Mouse (Mus musculus) MEL (cell line): Measurements from ENCODE around the gene Tymp. TPM values are rescaled to one million over a fixed set of nuclear protein-coding genes. Genes with fewer than 3 reads are reported as not detected.

Experiments used
- DNase-seq: peaks from one replicate; pipeline ENCODE4 v3.0.0; 2011; ENCODE audit warnings: low read depth, low spot score
- H3K27ac ChIP-seq: 2 replicates; pipeline ENCODE4 v1.5.1; 2012; ENCODE audit warnings: low read depth, mild to moderate bottlenecking, control low read depth, low read length, moderate library complexity; ENCODE audit not compliant: control insufficient read depth
- H3K27me3 ChIP-seq, 2 experiments: fragments of 150-350 bp in 1 of 2; sonication (generic) in 1 of 2; 2 replicates each; pipeline ENCODE4 v1.6.1; 2012; ENCODE audit warnings: low read length in 2 of 2, mild to moderate bottlenecking in 2 of 2, improper control_type of control experiment in 1 of 2, moderate library complexity in 1 of 2; ENCODE audit not compliant: insufficient read depth in 2 of 2, control insufficient read depth in 1 of 2
- H3K36me3 ChIP-seq, 2 experiments: 2 replicates each; pipeline ENCODE4 v1.6.1; 2012 to 2014; ENCODE audit warnings: low read length in 2 of 2, improper control_type of control experiment in 1 of 2, inconsistent platforms in 1 of 2, mild to moderate bottlenecking in 1 of 2; ENCODE audit not compliant: insufficient read depth in 2 of 2, control insufficient read depth in 1 of 2
- H3K4me1 ChIP-seq, 2 experiments: fragments of 150-350 bp in 1 of 2; sonication (generic) in 1 of 2; 2 replicates each; pipeline ENCODE4 v1.6.1; 2012; ENCODE audit warnings: low read length in 2 of 2, improper control_type of control experiment in 1 of 2, mild to moderate bottlenecking in 1 of 2; ENCODE audit not compliant: insufficient read depth in 2 of 2, control insufficient read depth in 1 of 2
- H3K4me3 ChIP-seq, 2 experiments: fragments of 150-350 bp in 1 of 2; sonication (generic) in 1 of 2; 2 replicates each; pipeline ENCODE4 v1.5.1; 2012; ENCODE audit warnings: low read depth in 2 of 2, low read length in 2 of 2, mild to moderate bottlenecking in 2 of 2, moderate library complexity in 2 of 2, control low read depth in 1 of 2, improper control_type of control experiment in 1 of 2; ENCODE audit not compliant: control insufficient read depth in 1 of 2, insufficient read depth in 1 of 2
- H3K79me2 ChIP-seq: 2 replicates; pipeline ENCODE4 v1.6.1; 2012; ENCODE audit warnings: mild to moderate bottlenecking, low read length, moderate library complexity; ENCODE audit not compliant: control insufficient read depth, poor library complexity, insufficient read depth
- H3K9ac ChIP-seq: 2 replicates; pipeline ENCODE4 v1.6.1; 2012; ENCODE audit warnings: low read depth, mild to moderate bottlenecking, control low read depth, low read length, moderate library complexity; ENCODE audit not compliant: control insufficient read depth, poor library complexity, severe bottlenecking
- H3K9me3 ChIP-seq: fragments of 150-350 bp; sonication (generic); replicated peaks from 2 replicates; pipeline ENCODE4 v1.6.1; 2012; ENCODE audit warnings: mild to moderate bottlenecking, low read length, improper control_type of control experiment, moderate library complexity; ENCODE audit not compliant: insufficient read depth
- CHD1 ChIP-seq: IDR thresholded peaks from 2 replicates; pipeline ENCODE4 v1.6.1; 2012; ENCODE audit warnings: low read depth, mild to moderate bottlenecking, inconsistent platforms, low read length, improper control_type of control experiment
- CHD2 ChIP-seq: IDR thresholded peaks from 2 replicates; pipeline ENCODE4 v1.6.1; 2011; ENCODE audit warnings: low read length, improper control_type of control experiment
- E2F4 ChIP-seq: IDR thresholded peaks from 2 replicates; pipeline ENCODE4 v1.6.1; 2011; ENCODE audit warnings: low read depth, low read length, improper control_type of control experiment, borderline replicate concordance
- ELF1 ChIP-seq: IDR thresholded peaks from 2 replicates; pipeline ENCODE4 v1.6.1; 2014; ENCODE audit warnings: low read depth, mild to moderate bottlenecking, inconsistent platforms, low read length, improper control_type of control experiment, moderate library complexity
- ETS1 ChIP-seq: IDR thresholded peaks from 2 replicates; pipeline ENCODE4 v1.6.1; 2012; ENCODE audit warnings: low read depth, mild to moderate bottlenecking, inconsistent platforms, low read length, improper control_type of control experiment, moderate library complexity
- GABPA ChIP-seq: IDR thresholded peaks from 2 replicates; pipeline ENCODE4 v1.6.1; 2012; ENCODE audit warnings: low read depth, mild to moderate bottlenecking, inconsistent platforms, low read length, improper control_type of control experiment, moderate library complexity
- JUND ChIP-seq: IDR thresholded peaks from 2 replicates; pipeline ENCODE4 v1.6.1; 2011; ENCODE audit warnings: low read depth, mild to moderate bottlenecking, improper control_type of control experiment, low read length
- KAT2A ChIP-seq: conservative IDR thresholded peaks from 2 replicates; pipeline ENCODE4 v1.6.1; 2012; ENCODE audit warnings: low read depth, low read length, improper control_type of control experiment, inconsistent platforms
- MAFK ChIP-seq: IDR thresholded peaks from 2 replicates; pipeline ENCODE4 v1.6.1; 2011; ENCODE audit warnings: low read depth, mild to moderate bottlenecking, low read length, improper control_type of control experiment, borderline replicate concordance
- MAX ChIP-seq: IDR thresholded peaks from 2 replicates; pipeline ENCODE4 v1.6.1; 2011; ENCODE audit warnings: low read length, improper control_type of control experiment
- MAZ ChIP-seq: IDR thresholded peaks from 2 replicates; pipeline ENCODE4 v1.6.1; 2012; ENCODE audit warnings: low read depth, mild to moderate bottlenecking, inconsistent platforms, low read length, improper control_type of control experiment
- MXI1 ChIP-seq: IDR thresholded peaks from 2 replicates; pipeline ENCODE4 v1.6.1; 2011; ENCODE audit warnings: mild to moderate bottlenecking, low read depth, low read length, improper control_type of control experiment
- NELFE ChIP-seq: IDR thresholded peaks from 2 replicates; pipeline ENCODE4 v1.6.1; 2011; ENCODE audit warnings: low read depth, low read length, improper control_type of control experiment
- NRF1 ChIP-seq: IDR thresholded peaks from 2 replicates; pipeline ENCODE4 v1.6.1; 2014; ENCODE audit warnings: low read depth, mild to moderate bottlenecking, inconsistent platforms, low read length, improper control_type of control experiment, moderate library complexity; ENCODE audit not compliant: poor library complexity, insufficient read depth, severe bottlenecking
- POLR2A ChIP-seq, 2 experiments: IDR thresholded peaks; 2 replicates each; pipeline ENCODE4 v1.6.1; 2011 to 2012; ENCODE audit warnings: low read length in 2 of 2, mild to moderate bottlenecking in 2 of 2, control low read depth in 1 of 2, improper control_type of control experiment in 1 of 2, low read depth in 1 of 2, moderate library complexity in 1 of 2; ENCODE audit not compliant: control insufficient read depth in 1 of 2, insufficient read depth in 1 of 2, poor library complexity in 1 of 2
- POLR2AphosphoS2 ChIP-seq: IDR thresholded peaks from 2 replicates; pipeline ENCODE4 v1.6.1; 2011; ENCODE audit warnings: low read length, improper control_type of control experiment
- RAD21 ChIP-seq: IDR thresholded peaks from 2 replicates; pipeline ENCODE4 v1.6.1; 2011; ENCODE audit warnings: mild to moderate bottlenecking, low read depth, low read length, improper control_type of control experiment
- RCOR1 ChIP-seq: IDR thresholded peaks from 2 replicates; pipeline ENCODE4 v1.6.1; 2012; ENCODE audit warnings: low read depth, mild to moderate bottlenecking, inconsistent platforms, low read length, improper control_type of control experiment
- SMC3 ChIP-seq: IDR thresholded peaks from 2 replicates; pipeline ENCODE4 v1.6.1; 2011; ENCODE audit warnings: low read depth, low read length, improper control_type of control experiment
- TBP ChIP-seq: IDR thresholded peaks from 2 replicates; pipeline ENCODE4 v1.8.0; 2011; ENCODE audit warnings: low read depth, low read length, improper control_type of control experiment
- TCF12 ChIP-seq: IDR thresholded peaks from 2 replicates; pipeline ENCODE4 v1.6.1; 2014; ENCODE audit warnings: low read depth, mild to moderate bottlenecking, inconsistent platforms, low read length, improper control_type of control experiment, moderate library complexity
- USF2 ChIP-seq, 2 experiments: IDR thresholded peaks; 2 replicates each; pipeline ENCODE4 v1.6.1; 2011 to 2012; ENCODE audit warnings: improper control_type of control experiment in 2 of 2, low read length in 2 of 2, borderline replicate concordance in 1 of 2, inconsistent platforms in 1 of 2, low read depth in 1 of 2, mild to moderate bottlenecking in 1 of 2; ENCODE audit not compliant: insufficient read depth in 1 of 2
- ZKSCAN1 ChIP-seq: IDR thresholded peaks from 2 replicates; pipeline ENCODE4 v1.6.1; 2012; ENCODE audit warnings: low read depth, mild to moderate bottlenecking, inconsistent platforms, low read length, improper control_type of control experiment, moderate library complexity
- polyA plus RNA-seq, 2 experiments: library from polyadenylated mRNA; stranded (reverse) in 1 of 2; unstranded in 1 of 2; fragments of >175 nt in 1 of 2; fragments of >200 nt in 1 of 2; gene quantifications; 2 replicates each; pipeline versions ENCODE4 v1.2.1 to v1.2.4; 2012; ENCODE audit warnings: low replicate concordance in 2 of 2, low read depth in 1 of 2; ENCODE audit not compliant: insufficient read length in 2 of 2, insufficient read depth in 1 of 2, missing spikeins in 1 of 2
- total RNA-seq: library from RNA; depleted of rRNA; stranded (reverse); fragments of 300-350 nt; gene quantifications from 2 replicates; pipeline ENCODE4 v1.2.3, GENCODE M21; 2012

The Tymp gene
- total and polyA plus RNA-seq, 3 experiments, result 1.5 to 2.0 TPM; not detected in 1

DNA sequence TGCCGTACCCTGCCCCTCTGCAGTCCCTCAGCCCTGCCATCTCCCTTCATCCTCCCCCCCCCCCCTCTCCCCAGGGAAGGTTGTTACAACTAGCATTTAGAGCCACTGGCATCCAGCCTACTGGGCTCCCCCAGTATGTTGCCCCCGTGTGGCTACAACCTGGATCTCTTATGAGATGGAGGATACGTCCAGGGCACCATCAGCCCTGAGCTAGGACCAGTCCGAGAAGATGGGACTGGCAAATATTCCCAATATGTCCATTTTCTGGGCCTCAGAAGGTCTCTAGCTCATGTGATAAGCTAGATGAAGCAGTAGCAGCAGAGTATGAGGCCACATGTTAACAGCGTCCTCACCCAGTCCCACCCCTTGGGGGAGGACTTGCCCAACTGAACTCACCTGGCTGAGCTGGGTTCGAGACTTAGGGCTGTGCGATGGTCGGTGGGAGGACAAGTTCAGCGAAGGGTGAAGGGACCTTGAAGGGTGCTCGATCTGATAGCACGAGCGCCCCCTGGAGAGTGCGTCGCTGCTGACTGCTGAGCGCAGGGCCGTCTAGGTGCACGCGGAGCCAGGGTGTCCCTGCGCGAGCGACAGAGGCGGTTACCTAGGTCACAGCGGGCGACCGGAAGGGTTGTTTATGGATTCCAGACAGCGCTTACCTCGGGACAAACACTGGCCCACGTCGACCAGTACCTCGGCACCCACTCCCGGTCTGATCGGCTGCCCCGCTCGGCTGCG, 3.6 kb downstream of the Tymp start (continued):
- no peak for TF ChIP-seq MAX
- TF ChIP-seq POLR2AphosphoS2, result peak; percentile 83
- no peak for TF ChIP-seq POLR2A (IDR thresholded peaks at IDR 0.05; ENCODE audit: control insufficient read depth in 1 of 2, insufficient read depth in 1 of 2, low read depth in 1 of 2, low read length in 2 of 2, poor library complexity in 1 of 2)
- no peak for TF ChIP-seq TBP
- TF ChIP-seq, all 39 proteins: peak for 9

DNA sequence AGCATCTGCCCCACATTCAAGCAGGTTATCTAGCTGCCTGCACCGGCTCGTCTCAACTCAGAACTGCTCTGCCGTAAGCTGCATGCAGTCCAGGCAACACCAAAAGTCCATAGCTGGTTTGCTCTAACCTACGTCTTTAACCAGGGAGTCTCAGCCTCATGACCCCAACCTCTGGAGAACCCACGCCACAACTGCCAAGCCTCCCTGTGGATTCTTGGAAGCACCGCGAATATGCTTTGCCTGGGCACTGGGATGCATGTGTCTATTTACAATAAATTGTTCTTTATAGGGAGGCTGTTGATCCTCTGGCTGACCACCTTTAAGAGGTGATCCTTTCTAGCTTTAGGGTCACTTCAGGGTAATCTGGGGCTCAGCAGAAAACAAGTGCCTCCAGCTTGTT, 4.3 kb downstream of the Tymp start:
- TF ChIP-seq CHD1 (no peak), NRF1 (no peak), NELFE (no peak), USF2 (IDR thresholded peaks at IDR 0.05; ENCODE audit: borderline replicate concordance in 1 of 2, insufficient read depth in 1 of 2, low read depth in 1 of 2, low read length in 2 of 2) (no peak), MAFK (no peak), E2F4 (no peak), MAZ (no peak), MXI1 (no peak), KAT2A (no peak), ETS1 (no peak), RCOR1 (no peak), ZKSCAN1 (no peak), SMC3 (no peak), RAD21 (no peak)
- Histone ChIP-seq H3K27ac (no peak overlapping the region), H3K27me3 (no peaks in the 10 kb centered on the region), H3K79me2 (peaks cover 20% of the 10 kb centered on the region), H3K9me3 (no peaks in the 10 kb centered on the region), H3K4me3 (peak overlapping the region; percentile 63 to 76), H3K4me1 (0 out of 4 replicates have a peak, but pooled peaks cover 0 to 3% of the 10 kb centered on the region in 2 experiments), H3K9ac (peak overlapping the region; percentile 90), H3K36me3 (peaks cover 3 to 5% of the 10 kb centered on the region in 2 experiments; a peak in 3 of 4 replicates)
- DNase-seq, result peak; percentile 31

DNA sequence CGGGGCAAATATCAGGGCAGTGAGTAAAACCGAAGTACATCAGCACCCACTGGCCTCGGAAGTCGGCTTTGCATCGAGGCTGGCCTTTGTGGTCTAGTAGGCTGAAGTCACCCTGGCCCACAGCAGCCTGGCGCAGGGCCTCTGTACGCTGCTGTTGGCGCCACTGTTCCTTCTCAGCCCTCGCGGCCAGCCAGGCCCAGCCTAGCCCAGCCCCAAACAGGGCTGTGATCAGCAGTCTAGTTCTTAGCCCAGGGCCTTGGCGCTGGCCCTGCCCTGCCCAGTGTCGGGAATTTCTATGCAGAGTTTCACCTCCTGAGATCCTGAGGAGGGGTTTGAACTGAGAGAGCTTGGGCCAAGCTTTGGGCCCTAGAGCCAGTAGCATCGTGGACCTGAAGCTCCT, 4.8 kb downstream of the Tymp start:
- Histone ChIP-seq H3K27me3 (no peaks in the 10 kb centered on the region), H3K36me3 (peaks cover 3 to 6% of the 10 kb centered on the region in 2 experiments; a peak in 3 of 4 replicates), H3K79me2 (peaks cover 20% of the 10 kb centered on the region), H3K4me3 (no peak overlapping the region; a peak in 1 of 4 replicates), H3K27ac (no peak overlapping the region), H3K4me1 (0 out of 4 replicates have a peak, but pooled peaks cover 0 to 3% of the 10 kb centered on the region in 2 experiments), H3K9ac (no peak overlapping the region; the same call in 1 of the 2 replicates), H3K9me3 (no peaks in the 10 kb centered on the region)
- DNase-seq, result no peak
- no peak for TF ChIP-seq MAZ
- no peak for TF ChIP-seq MAFK
- no peak for TF ChIP-seq CHD2
- no peak for TF ChIP-seq JUND
- TF ChIP-seq GABPA, result no peak
- no peak for TF ChIP-seq ELF1
- TF ChIP-seq TCF12, result no peak
- no peak for TF ChIP-seq USF2 (IDR thresholded peaks at IDR 0.05; ENCODE audit: borderline replicate concordance in 1 of 2, insufficient read depth in 1 of 2, low read depth in 1 of 2, low read length in 2 of 2)
- TF ChIP-seq E2F4, result no peak
